Comparison of ENCODE assay signal across 11 mouse cellular contexts in genomic region chr19:34511528-34511927, GRCm38 (mm10). TPM values are rescaled to one million over a fixed set of nuclear protein-coding genes. Genes with fewer than 3 reads are reported as not detected.
DNase-seq lines count a peak whose midpoint lies in the region; ATAC-seq and TF ChIP-seq lines count a peak whose summit lies in the region.
"Had no signal": no experiment of that assay in that cellular context is flagged by ENCODE, and none has a peak within 500 bp of the region (broad histone marks: within the 10 kb centered on the region; RNA-seq: fewer than 3 reads in every experiment).

No protein-coding gene starts in this region.

- peak; percentile 64; the same call in 1 of the 2 replicates for ATAC-seq in kidney, embryonic 15.5 days (replicated peaks; ENCODE audit: low FRiP score)
- ATAC-seq in liver, embryonic 16.5 days (ENCODE audit: low read depth) = peak; percentile 84
- ATAC-seq: forebrain, embryonic 15.5 days had no signal

- no peak for TF ChIP-seq POLR2A in kidney, adult 2 months (IDR thresholded peaks at IDR 0.05; ENCODE audit: low read depth, low read length)

- no peak overlapping the region for H3K27ac ChIP-seq in kidney, embryonic 15.5 days
- H3K27ac ChIP-seq in kidney, adult 2 months (ENCODE audit: insufficient read depth, low read depth, low read length) = no peak overlapping the region
- H3K27ac ChIP-seq in brown adipose tissue, adult 24 weeks (replicated peaks; ENCODE audit: low read depth, low read length) = peak overlapping the region; percentile 28
- H3K27ac ChIP-seq in embryonic facial prominence, embryonic 10.5 days (replicated peaks) = peak overlapping the region; percentile 40
- peak overlapping the region; percentile 53 for H3K27ac ChIP-seq in liver, embryonic 16.5 days (ENCODE audit: low read length)
- H3K27ac ChIP-seq: forebrain, embryonic 15.5 days had no signal

- H3K27me3 ChIP-seq in kidney, embryonic 15.5 days = no peaks in the 10 kb centered on the region
- no peaks in the 10 kb centered on the region for H3K27me3 ChIP-seq in kidney, adult 2 months (replicated peaks; ENCODE audit: control insufficient read depth, insufficient read depth, low read length)
- no peaks in the 10 kb centered on the region for H3K27me3 ChIP-seq in embryonic facial prominence, embryonic 10.5 days (replicated peaks; ENCODE audit: low read depth, poor library complexity, severe bottlenecking)
- H3K27me3 ChIP-seq in liver, embryonic 16.5 days (ENCODE audit: control insufficient read depth, insufficient read depth, low read depth, low read length) = no peaks in the 10 kb centered on the region
- H3K27me3 ChIP-seq: forebrain, embryonic 15.5 days had no signal

- peaks cover 3% of the 10 kb centered on the region; the same call in 1 of the 2 replicates for H3K36me3 ChIP-seq in kidney, embryonic 15.5 days
- peaks cover 4% of the 10 kb centered on the region for H3K36me3 ChIP-seq in kidney, adult 2 months (ENCODE audit: control insufficient read depth, insufficient read depth, low read length)
- H3K36me3 ChIP-seq in embryonic facial prominence, embryonic 10.5 days (replicated peaks) = peaks cover 33% of the 10 kb centered on the region
- no peaks in the 10 kb centered on the region for H3K36me3 ChIP-seq in liver, embryonic 16.5 days (ENCODE audit: control insufficient read depth, insufficient read depth)

- no peak overlapping the region for H3K4me3 ChIP-seq in kidney, embryonic 15.5 days (replicated peaks)
- no peak overlapping the region for H3K4me3 ChIP-seq in kidney, adult 2 months (ENCODE audit: insufficient read depth, low read depth, low read length)
- no peak overlapping the region for H3K4me3 ChIP-seq in brown adipose tissue, adult 24 weeks (ENCODE audit: insufficient read depth, low read depth, low read length)
- H3K4me3 ChIP-seq in embryonic facial prominence, embryonic 10.5 days = no peak overlapping the region
- H3K4me3 ChIP-seq in liver, embryonic 16.5 days (ENCODE audit: low read depth, low read length) = no peak overlapping the region
- H3K4me3 ChIP-seq: forebrain, embryonic 15.5 days had no signal

- H3K4me2 ChIP-seq in kidney, embryonic 15.5 days = no peak overlapping the region
- H3K4me2 ChIP-seq in liver, embryonic 16.5 days (ENCODE audit: low read depth, low read length) = 0 out of 2 replicates have a peak overlapping the region, but pooled peaks have one; percentile 13
- H3K4me2 ChIP-seq: forebrain, embryonic 15.5 days had no signal

- no peak for DNase-seq in kidney, adult 2 months
- peak; percentile 23 for DNase-seq in embryonic facial prominence, embryonic 10.5 days (ENCODE audit: low spot score)
- DNase-seq in testis, postnatal 10 days (ENCODE audit: low spot score) = no peak
- no peak for DNase-seq in cerebellum, postnatal 36 days
- DNase-seq: adrenal gland, adult 8-10 months; cerebellum, adult 18-20 months; lung, adult 18-20 months had no signal

- no peak overlapping the region for H3K9ac ChIP-seq in kidney, embryonic 15.5 days
- no peak overlapping the region for H3K9ac ChIP-seq in liver, embryonic 16.5 days (ENCODE audit: low read depth, low read length)
- H3K9ac ChIP-seq: forebrain, embryonic 15.5 days had no signal

- peaks cover 5% of the 10 kb centered on the region; the same call in 1 of the 2 replicates for H3K4me1 ChIP-seq in kidney, embryonic 15.5 days
- peaks cover 8% of the 10 kb centered on the region; the same call in 1 of the 2 replicates for H3K4me1 ChIP-seq in kidney, adult 2 months (ENCODE audit: control insufficient read depth, insufficient read depth, low read length)
- H3K4me1 ChIP-seq in brown adipose tissue, adult 24 weeks (ENCODE audit: control insufficient read depth, insufficient read depth, insufficient read length, low read length) = peaks cover 24% of the 10 kb centered on the region
- peaks cover 7% of the 10 kb centered on the region for H3K4me1 ChIP-seq in embryonic facial prominence, embryonic 10.5 days
- H3K4me1 ChIP-seq in liver, embryonic 16.5 days (ENCODE audit: control insufficient read depth, low read depth, low read length) = no peaks in the 10 kb centered on the region; the same call in 1 of the 2 replicates
- H3K4me1 ChIP-seq: forebrain, embryonic 15.5 days had no signal

- no peaks in the 10 kb centered on the region for H3K9me3 ChIP-seq in kidney, embryonic 15.5 days (replicated peaks)
- H3K9me3 ChIP-seq in embryonic facial prominence, embryonic 10.5 days = no peaks in the 10 kb centered on the region
- H3K9me3 ChIP-seq in liver, embryonic 16.5 days (replicated peaks; ENCODE audit: control insufficient read depth, low read length) = no peaks in the 10 kb centered on the region
- H3K9me3 ChIP-seq: forebrain, embryonic 15.5 days had no signal

- 77% methylated on average over 8 of the region's 8 CpGs for WGBS in kidney, embryonic 15.5 days
- 48% methylated on average over 8 of the region's 8 CpGs for WGBS in kidney, adult 2 months
- 59% methylated on average over 8 of the region's 8 CpGs for WGBS in embryonic facial prominence, embryonic 10.5 days
- WGBS in liver, embryonic 16.5 days (ENCODE audit: insufficient replicate concordance) = 52% methylated on average over 8 of the region's 8 CpGs

- TF ChIP-seq CTCF in kidney, adult 2 months (conservative IDR thresholded peaks at IDR 0.05; ENCODE audit: insufficient read depth, insufficient read length, low read depth, low read length) = no peak

RNA-seq across cellular contexts. Expression of gene Lipa, which starts 15.7 kb away (rescaled TPM):
- polyA plus RNA-seq in kidney, embryonic 15.5 days (2015; fragmentation: Nextera tagmentation; extraction: Ambion mirVana) = 31.2 and 32.5 TPM in 2 replicates
- 210 and 240 TPM in 2 replicates for polyA plus RNA-seq in kidney, adult 2 months (2012; rRNA removed)
- polyA plus RNA-seq in brown adipose tissue, adult 24 weeks (2012; ENCODE audit: insufficient read depth, insufficient read length, missing spikeins) = 84.3 and 109 TPM in 2 replicates
- 22.6 and 25.5 TPM in 2 replicates for polyA plus RNA-seq in embryonic facial prominence, embryonic 10.5 days (2016; fragmentation: Nextera tagmentation; extraction: Ambion mirVana)
- 51.8 and 53.1 TPM in 2 replicates for polyA plus RNA-seq in liver, embryonic 16.5 days (2015; fragmentation: Nextera tagmentation; extraction: Ambion mirVana)

RNA-seq across cellular contexts. Expression of gene Ch25h, which starts 36.6 kb away (rescaled TPM):
- polyA plus RNA-seq in kidney, embryonic 15.5 days (2015; fragmentation: Nextera tagmentation; extraction: Ambion mirVana) = 1.8 and 2.2 TPM in 2 replicates
- 7.8 and 11.3 TPM in 2 replicates for polyA plus RNA-seq in kidney, adult 2 months (2012; rRNA removed)
- polyA plus RNA-seq in brown adipose tissue, adult 24 weeks (2012; ENCODE audit: insufficient read depth, insufficient read length, missing spikeins) = 0.75 TPM in 1 of 2 replicates, not detected in the other
- 0.25 and 0.72 TPM in 2 replicates for polyA plus RNA-seq in embryonic facial prominence, embryonic 10.5 days (2016; fragmentation: Nextera tagmentation; extraction: Ambion mirVana)
- 0.08 TPM in 2 replicates for polyA plus RNA-seq in liver, embryonic 16.5 days (2015; fragmentation: Nextera tagmentation; extraction: Ambion mirVana)

RNA-seq across cellular contexts. Expression of gene Ifit2, which starts 39.0 kb away (rescaled TPM):
- polyA plus RNA-seq in kidney, embryonic 15.5 days (2015; fragmentation: Nextera tagmentation; extraction: Ambion mirVana) = 9.5 and 9.7 TPM in 2 replicates
- polyA plus RNA-seq in kidney, adult 2 months (2012; rRNA removed) = 3.4 and 4.0 TPM in 2 replicates
- 2.2 and 2.8 TPM in 2 replicates for polyA plus RNA-seq in brown adipose tissue, adult 24 weeks (2012; ENCODE audit: insufficient read depth, insufficient read length, missing spikeins)
- polyA plus RNA-seq in embryonic facial prominence, embryonic 10.5 days (2016; fragmentation: Nextera tagmentation; extraction: Ambion mirVana) = 7.0 and 8.0 TPM in 2 replicates
- 2.8 and 3.2 TPM in 2 replicates for polyA plus RNA-seq in liver, embryonic 16.5 days (2015; fragmentation: Nextera tagmentation; extraction: Ambion mirVana)

Comparison
In these comparisons a context has a peak if more than half of its experiments do, and no peak if none do; other contexts are left out.
1. H3K27ac ChIP-seq: peak in brown adipose tissue, adult 24 weeks (single experiment), embryonic facial prominence, embryonic 10.5 days (single experiment) and liver, embryonic 16.5 days (single experiment); none in kidney, embryonic 15.5 days (single experiment) and kidney, adult 2 months (single experiment).